Mouse (Mus musculus) intestine, postnatal 0 days (tissue): ENCODE measurements around the gene Pde4d. TPM values are rescaled to one million over a fixed set of nuclear protein-coding genes. Genes with fewer than 3 reads are reported as not detected.
A peak's percentile ranks its signal among the peaks of the same experiment; 100 is the strongest.

Experiments
- ATAC-seq: fragments of 200-750 bp; cut with Nextera tagmentation; 2 replicates; pipeline ENCODE4 v1.8.0; 2017; ENCODE audit warnings: mild to moderate bottlenecking, moderate TSS enrichment, moderate library complexity
- H3K27ac ChIP-seq: fragments of 300-500 bp; sonication (generic); 2 replicates; pipeline ENCODE4 v1.5.1; 2014; ENCODE audit warnings: mild to moderate bottlenecking, low read depth, low read length, moderate library complexity
- H3K27me3 ChIP-seq: fragments of 300-500 bp; sonication (generic); replicated peaks from 2 replicates; pipeline ENCODE4 v1.6.1; 2014; ENCODE audit warnings: low read length, mixed read lengths; ENCODE audit not compliant: control insufficient read depth, insufficient read depth
- H3K36me3 ChIP-seq: fragments of 300-500 bp; sonication (generic); 2 replicates; pipeline ENCODE4 v1.6.1; 2014; ENCODE audit warnings: mild to moderate bottlenecking, moderate library complexity; ENCODE audit not compliant: control insufficient read depth, insufficient read depth
- H3K4me1 ChIP-seq: fragments of 300-500 bp; sonication (generic); replicated peaks from 2 replicates; pipeline ENCODE4 v1.6.1; 2014; ENCODE audit warnings: antibody characterized with exemption, low read length, mixed read lengths; ENCODE audit not compliant: control insufficient read depth, insufficient read depth
- H3K4me2 ChIP-seq: fragments of 300-500 bp; sonication (generic); replicated peaks from 2 replicates; pipeline ENCODE4 v1.6.1; 2014; ENCODE audit warnings: low read depth, mild to moderate bottlenecking, moderate library complexity
- H3K4me3 ChIP-seq: fragments of 300-500 bp; sonication (generic); 2 replicates; pipeline ENCODE4 v1.5.1; 2014; ENCODE audit warnings: low read depth, low read length
- H3K9ac ChIP-seq: fragments of 300-500 bp; sonication (generic); 2 replicates; pipeline ENCODE4 v1.6.1; 2014; ENCODE audit warnings: mild to moderate bottlenecking, low read depth, low read length
- H3K9me3 ChIP-seq: fragments of 300-500 bp; sonication (generic); 2 replicates; pipeline ENCODE4 v1.6.1; 2016; ENCODE audit warnings: mixed run types; ENCODE audit not compliant: control insufficient read depth
- CTCF ChIP-seq: sonication (generic); IDR thresholded peaks from 2 replicates; pipeline ENCODE4 v1.5.1; 2016; ENCODE audit warnings: low read depth, mild to moderate bottlenecking, control low read depth, antibody characterized with exemption, moderate library complexity
- WGBS: fragments of 180-500 bp; shearing (Covaris S2); extraction: QIAGEN DNeasy Blood & Tissue Kit; methylation state at CpG from one replicate; pipeline ENCODE4 v1.1.7; 2014; 5-methylcytosine and 5-hydroxymethylcytosine counted together
- polyA plus RNA-seq: library from polyadenylated mRNA; unstranded; fragments of >200 nt; fragmentation: Nextera tagmentation; extraction: Ambion mirVana; gene quantifications from 2 replicates; pipeline ENCODE4 v1.2.1, GENCODE M21; 2015

The Pde4d gene
- polyA plus RNA-seq, 1 experiment from 2014 or later = 17.8 TPM

- TF ChIP-seq CTCF = no peak
- Histone ChIP-seq H3K4me2 (no peak overlapping the region), H3K36me3 (no peaks in the 10 kb centered on the region), H3K4me3 (no peak overlapping the region), H3K27me3 (no peaks in the 10 kb centered on the region), H3K27ac (no peak overlapping the region), H3K9ac (no peak overlapping the region), H3K4me1 (0 out of 2 replicates have a peak, but pooled peaks cover 2% of the 10 kb centered on the region), H3K9me3 (no peaks in the 10 kb centered on the region)
- ATAC-seq = no peak
- WGBS = 84% methylated on average over 4 of the region's 4 CpGs
Observed at GRCm38 (mm10) chr13:109906342-109906888, 1456.7 kb downstream of the Pde4d start.

GRCm38 (mm10) chr13:109907634-109908033 lies 1457.9 kb downstream of the Pde4d start:
- H3K9me3 ChIP-seq = no peaks in the 10 kb centered on the region
- peaks cover 7% of the 10 kb centered on the region; the same call in 1 of the 2 replicates for H3K4me1 ChIP-seq
- no peak overlapping the region for H3K27ac ChIP-seq
- no peak for ATAC-seq
- H3K4me3 ChIP-seq = no peak overlapping the region
- peak; percentile 85 for TF ChIP-seq CTCF
- H3K4me2 ChIP-seq = no peak overlapping the region
- 26% methylated on average over 9 of the region's 9 CpGs for WGBS
- no peaks in the 10 kb centered on the region for H3K36me3 ChIP-seq
- H3K9ac ChIP-seq = no peak overlapping the region
- H3K27me3 ChIP-seq = no peaks in the 10 kb centered on the region

- Histone ChIP-seq H3K4me2 (no peak overlapping the region), H3K9ac (no peak overlapping the region), H3K36me3 (no peaks in the 10 kb centered on the region), H3K4me1 (peaks cover 7% of the 10 kb centered on the region; the same call in 1 of the 2 replicates), H3K9me3 (no peaks in the 10 kb centered on the region), H3K27ac (no peak overlapping the region), H3K4me3 (no peak overlapping the region), H3K27me3 (no peaks in the 10 kb centered on the region)
- no peak for TF ChIP-seq CTCF
- 76% methylated on average over 3 of the region's 3 CpGs for WGBS
- ATAC-seq = no peak
Observed at GRCm38 (mm10) chr13:109908386-109908785, 1458.6 kb downstream of the Pde4d start.

- Histone ChIP-seq H3K36me3 (no peaks in the 10 kb centered on the region), H3K27me3 (no peaks in the 10 kb centered on the region), H3K9ac (no peak overlapping the region), H3K4me2 (no peak overlapping the region), H3K9me3 (no peaks in the 10 kb centered on the region), H3K27ac (no peak overlapping the region), H3K4me1 (peaks cover 7% of the 10 kb centered on the region; the same call in 1 of the 2 replicates), H3K4me3 (no peak overlapping the region)
- no peak for TF ChIP-seq CTCF
- 68% methylated on average over 8 of the region's 8 CpGs for WGBS
- no peak for ATAC-seq
Observed at GRCm38 (mm10) chr13:109909111-109909510, 1459.4 kb downstream of the Pde4d start.

GRCm38 (mm10) chr13:109910915-109911314 lies 1461.2 kb downstream of the Pde4d start:
- ATAC-seq = no peak
- 94% methylated on average over 8 of the region's 8 CpGs for WGBS
- no peaks in the 10 kb centered on the region for H3K27me3 ChIP-seq

GRCm38 (mm10) chr13:109912635-109913034 lies 1462.9 kb downstream of the Pde4d start:
- Histone ChIP-seq H3K27ac (no peak overlapping the region), H3K4me2 (no peak overlapping the region), H3K36me3 (no peaks in the 10 kb centered on the region), H3K4me3 (no peak overlapping the region), H3K9me3 (no peaks in the 10 kb centered on the region), H3K27me3 (no peaks in the 10 kb centered on the region), H3K9ac (no peak overlapping the region), H3K4me1 (peaks cover 10% of the 10 kb centered on the region)
- peak; percentile 88 for ATAC-seq
- 73% methylated on average over 4 of the region's 4 CpGs for WGBS
- no peak for TF ChIP-seq CTCF

More at GRCm38 (mm10) chr13:109910915-109911314, 1461.2 kb downstream of the Pde4d start:
- Histone ChIP-seq H3K9me3 (no peaks in the 10 kb centered on the region), H3K36me3 (no peaks in the 10 kb centered on the region), H3K4me2 (no peak overlapping the region), H3K9ac (no peak overlapping the region), H3K4me1 (peaks cover 10% of the 10 kb centered on the region), H3K4me3 (no peak overlapping the region), H3K27ac (no peak overlapping the region)
- no peak for TF ChIP-seq CTCF
